Mouse (Mus musculus): ENCODE measurements around the gene Fem1b.

DNA sequence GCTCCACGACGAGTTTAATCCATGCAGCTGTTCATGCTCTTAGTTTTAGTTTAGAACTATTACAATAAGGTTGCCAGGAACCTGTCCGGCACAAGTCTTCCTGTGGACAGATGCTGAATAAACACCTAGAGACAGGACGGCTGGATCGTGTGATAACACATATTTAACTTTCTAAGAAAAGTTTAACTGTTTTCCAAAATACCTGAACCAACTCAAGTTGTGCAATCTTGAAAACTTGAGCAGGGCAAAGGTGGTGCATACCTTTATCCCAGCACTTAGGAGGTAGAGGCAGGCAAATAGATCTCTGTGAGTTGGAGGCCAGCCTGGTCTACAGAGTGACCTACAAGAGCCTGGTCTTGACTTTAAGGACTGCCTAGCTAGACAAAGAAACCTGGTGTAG, 23.2 kb upstream of the Fem1b start:
- TF ChIP-seq POLR2A (IDR thresholded peaks at IDR 0.05; ENCODE audit: extremely low read depth, insufficient read depth, low read length) (no peak), CTCF (IDR thresholded peaks at IDR 0.05; ENCODE audit: low read depth, low read length) (no peak)
